Mouse (Mus musculus): ENCODE results near the gene Klf16. TPM values are rescaled to one million over a fixed set of nuclear protein-coding genes. Genes with fewer than 3 reads are reported as not detected.

The Klf16 gene
- total RNA-seq (2023) = 27.8 TPM

DNA sequence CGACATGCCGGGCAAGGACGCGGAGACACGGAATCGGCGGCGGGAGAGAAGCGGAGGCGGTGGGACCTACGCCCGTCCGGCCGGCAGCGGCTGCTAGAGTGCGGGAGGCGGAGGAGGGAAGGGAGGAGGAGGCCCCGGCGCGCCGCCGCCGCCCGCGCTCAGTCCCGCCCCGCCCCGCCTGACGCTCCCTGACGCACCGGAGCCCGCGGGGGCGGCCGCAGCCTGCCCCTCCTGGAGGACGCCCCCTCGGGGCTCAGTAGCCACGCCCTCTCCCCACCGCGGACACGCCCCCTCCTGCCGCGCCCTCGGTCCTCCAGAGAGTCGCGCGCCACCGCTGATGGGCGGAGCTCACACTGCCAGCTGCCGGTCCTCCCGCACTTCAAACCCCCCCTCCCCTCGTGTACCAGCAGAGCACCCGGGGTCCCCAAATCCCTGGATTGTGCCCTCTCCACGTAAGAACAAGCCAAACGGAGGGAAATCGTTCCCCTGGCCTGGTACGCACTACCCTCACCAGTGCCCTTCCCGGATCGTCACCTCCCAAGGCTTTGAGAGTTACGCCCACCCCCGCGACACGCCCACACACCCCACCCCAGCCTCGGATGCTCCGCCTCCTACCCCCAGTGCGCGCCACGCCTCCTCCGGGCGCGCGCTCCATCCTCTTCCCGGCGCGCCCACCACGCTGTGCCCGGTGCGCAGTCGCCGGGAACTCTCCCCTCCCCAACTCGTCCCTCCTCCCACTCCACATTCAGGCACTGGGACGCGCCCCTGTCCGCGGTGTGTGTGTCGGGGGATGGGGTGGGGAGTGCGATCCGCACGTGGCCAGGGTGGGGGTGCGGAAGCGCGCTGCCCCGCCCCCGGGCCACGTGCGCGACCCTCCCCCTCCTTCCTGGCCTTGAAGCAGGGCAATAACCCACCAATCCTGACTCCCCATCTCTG, at the start of gene Klf16:
Klf16 (minus strand) TSS at position 127 of the 936 bp plus-strand sequence.

GRCm38 (mm10) chr10:80622661-80623456, 45.7 kb upstream of the Klf16 start, which contains the start of gene Csnk1g2:
Gene Csnk1g2, plus strand, starts transcription at chr10:80622838.

DNA sequence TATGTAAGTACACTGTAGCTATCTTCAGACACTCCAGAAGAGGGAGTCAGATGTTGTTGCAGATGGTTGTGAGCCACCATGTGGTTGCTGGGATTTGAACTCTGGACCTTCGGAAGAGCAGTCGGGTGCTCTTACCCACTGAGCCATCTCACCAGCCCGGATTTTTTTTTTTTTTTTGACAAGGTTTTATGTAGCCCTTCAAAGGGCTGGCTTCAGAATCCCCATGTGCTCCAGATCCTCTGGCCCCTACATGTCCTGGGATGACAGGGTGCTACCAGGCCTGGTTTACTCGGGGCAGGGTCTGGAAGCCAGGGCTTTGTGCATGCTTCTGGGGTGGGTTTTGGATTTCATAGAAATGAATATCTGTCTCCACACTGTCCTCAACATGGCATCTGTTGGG, 28.6 kb upstream of the Klf16 start, which contains the start of gene Gm49322:
Gm49322 (plus strand) TSS at position 301 of the 400 bp plus-strand sequence.

DNA sequence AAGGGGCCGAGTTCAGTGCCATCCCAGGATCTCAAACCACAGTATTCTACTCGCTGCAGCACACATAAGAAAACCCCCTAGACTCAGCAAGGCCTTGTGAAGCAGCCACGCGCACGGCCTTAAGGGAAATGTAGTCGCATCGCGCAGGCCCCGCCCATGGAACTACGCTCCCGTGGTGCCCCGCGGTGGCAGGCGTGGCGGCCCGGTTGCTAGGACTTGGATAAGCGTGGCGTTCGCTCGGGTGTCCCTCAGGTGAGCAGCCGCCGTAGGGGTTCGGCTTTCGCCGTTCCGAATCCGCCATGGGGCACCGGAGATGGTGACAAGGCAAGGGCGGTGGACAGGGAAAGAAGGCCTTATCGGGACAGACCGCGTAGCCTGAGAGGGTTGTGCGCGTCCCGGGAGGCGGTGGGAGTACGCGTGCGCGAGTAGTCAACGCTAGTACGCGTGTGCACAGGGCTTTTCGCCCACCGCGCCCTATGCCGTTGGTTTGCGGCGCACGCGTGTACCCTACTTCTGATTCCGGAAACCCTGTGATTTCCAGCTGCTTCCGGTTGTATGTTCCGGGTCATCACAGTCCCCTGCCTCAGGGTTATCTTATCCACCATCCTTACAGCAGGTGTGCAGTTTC, 25.7 kb upstream of the Klf16 start, which contains the start of the genes Scamp4 and Adat3:
Scamp4 (plus strand) TSS at position 175 of the 628 bp plus-strand sequence.
Adat3 (plus strand) TSS at position 183 of the 628 bp plus-strand sequence.

DNA sequence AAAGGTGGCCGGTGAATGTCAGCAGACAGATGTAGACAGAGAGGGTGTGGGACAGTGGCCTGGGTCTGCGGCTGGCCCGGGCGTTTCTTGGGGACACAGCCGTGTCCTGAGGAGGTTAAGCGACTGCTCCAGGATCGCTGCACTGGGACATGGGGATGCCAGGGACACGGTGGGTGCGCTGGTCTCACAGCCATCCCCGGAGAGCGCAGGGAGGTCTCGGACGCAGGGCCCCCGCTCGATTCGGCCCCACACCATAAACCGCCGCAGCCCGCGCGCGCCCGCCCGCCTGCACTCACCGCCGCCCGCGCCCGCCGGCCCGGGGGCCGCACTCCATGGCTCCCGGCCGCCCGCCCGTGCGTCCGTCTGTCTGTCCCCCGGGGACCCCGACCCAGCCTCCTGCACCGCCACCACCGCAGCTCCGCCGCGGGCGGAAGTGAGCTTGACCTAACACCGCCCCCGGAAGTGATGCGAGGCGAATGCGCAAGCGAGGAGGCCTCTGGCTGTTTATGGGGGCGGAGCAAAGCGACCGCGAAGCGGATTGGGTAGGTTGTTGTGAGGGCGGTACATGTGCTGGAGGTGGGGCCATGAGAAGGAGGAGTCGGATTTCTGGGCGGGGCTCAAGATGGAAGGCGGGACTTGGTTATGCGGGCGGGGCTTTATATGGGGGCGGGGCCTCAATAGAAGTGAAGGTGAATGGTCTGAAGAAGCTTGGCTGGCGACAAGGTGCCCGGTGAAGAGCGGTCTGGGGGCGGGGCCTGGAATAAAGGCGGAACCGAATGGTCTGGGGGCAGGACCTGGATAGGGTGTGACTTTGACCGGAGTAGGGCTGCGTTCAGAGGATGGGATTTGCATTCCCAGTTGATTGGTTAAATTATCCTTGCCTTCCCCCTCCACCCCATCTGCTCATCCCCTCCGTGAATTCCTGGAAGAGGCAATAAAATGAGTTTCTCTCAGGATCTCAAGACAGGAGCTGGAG, 13.0 kb upstream of the Klf16 start, which contains the start of gene Abhd17a:
Abhd17a (minus strand) TSS at position 463 of the 976 bp plus-strand sequence.

GRCm38 (mm10) chr10:80561116-80561944, 15.8 kb downstream of the Klf16 start, which contains the start of gene Rexo1:
Gene Rexo1, minus strand, starts transcription at chr10:80561560.

GRCm38 (mm10) chr10:80538710-80539394, 38.3 kb downstream of the Klf16 start, which contains the start of gene Atp8b3:
Gene Atp8b3, minus strand, starts transcription at chr10:80539124.

Other genes starting within 250 kb of the Klf16 start
- gene Pcsk4, start 247.8 kb downstream of the Klf16 start, total RNA-seq (2023) = 1.5 TPM
- gene Reep6, start 247.4 kb downstream of the Klf16 start, total RNA-seq (2023) = not detected
- not detected for gene Adamtsl5, start 228.9 kb downstream of the Klf16 start, total RNA-seq (2023)
- not detected for gene Plk5, start 220.9 kb downstream of the Klf16 start, total RNA-seq (2023)
- 10.8 TPM for gene Mex3d, start 189.7 kb downstream of the Klf16 start, total RNA-seq (2023)
- gene Mbd3, start 177.8 kb downstream of the Klf16 start, total RNA-seq (2023) = 108 TPM
- gene Uqcr11, start 170.5 kb downstream of the Klf16 start, total RNA-seq (2023) = 54.4 TPM
- gene Tcf3, start 143.7 kb downstream of the Klf16 start, total RNA-seq (2023) = 94.2 TPM
- gene Onecut3, start 82.5 kb downstream of the Klf16 start, total RNA-seq (2023) = not detected
- gene Atp8b3, start 38.2 kb downstream of the Klf16 start, total RNA-seq (2023) = not detected
- gene Rexo1, start 15.8 kb downstream of the Klf16 start, total RNA-seq (2023) = 136 TPM
- gene Abhd17a, start 13.0 kb upstream of the Klf16 start, total RNA-seq (2023) = 51.8 TPM
- gene Scamp4, start 25.6 kb upstream of the Klf16 start, total RNA-seq (2023) = 51.3 TPM
- gene Adat3, start 25.6 kb upstream of the Klf16 start, total RNA-seq (2023) = 7.8 TPM
- 5.4 TPM for gene Gm49322, start 28.7 kb upstream of the Klf16 start, total RNA-seq (2023)
- gene Csnk1g2, start 45.5 kb upstream of the Klf16 start, total RNA-seq (2023) = 206 TPM
- gene Btbd2, start 79.8 kb upstream of the Klf16 start, total RNA-seq (2023) = 26.8 TPM
- gene Mknk2, start 100.8 kb upstream of the Klf16 start, total RNA-seq (2023) = 304 TPM
- 150 TPM for gene Mob3a, start 124.7 kb upstream of the Klf16 start, total RNA-seq (2023)
- gene Izumo4, start 124.9 kb upstream of the Klf16 start, total RNA-seq (2023) = 62.9 TPM
- gene Ap3d1, start 164.9 kb upstream of the Klf16 start, total RNA-seq (2023) = 126 TPM
- gene Dot1l, start 177.9 kb upstream of the Klf16 start, total RNA-seq (2023) = 82.2 TPM
- 63.1 TPM for gene Sf3a2, start 220.9 kb upstream of the Klf16 start, total RNA-seq (2023)
- gene Plekhj1, start 221.3 kb upstream of the Klf16 start, total RNA-seq (2023) = 116 TPM
- gene Amh, start 227.9 kb upstream of the Klf16 start, total RNA-seq (2023) = 2.4 TPM
- not detected for gene Jsrp1, start 236.2 kb upstream of the Klf16 start, total RNA-seq (2023)
- 545 TPM for gene Oaz1, start 249.3 kb upstream of the Klf16 start, total RNA-seq (2023)

All from CD4-positive naive resting alpha-beta T cell, adult 57 days (primary cell).